8 mouse cellular contexts compared by ENCODE assay signal in the genomic region with DNA sequence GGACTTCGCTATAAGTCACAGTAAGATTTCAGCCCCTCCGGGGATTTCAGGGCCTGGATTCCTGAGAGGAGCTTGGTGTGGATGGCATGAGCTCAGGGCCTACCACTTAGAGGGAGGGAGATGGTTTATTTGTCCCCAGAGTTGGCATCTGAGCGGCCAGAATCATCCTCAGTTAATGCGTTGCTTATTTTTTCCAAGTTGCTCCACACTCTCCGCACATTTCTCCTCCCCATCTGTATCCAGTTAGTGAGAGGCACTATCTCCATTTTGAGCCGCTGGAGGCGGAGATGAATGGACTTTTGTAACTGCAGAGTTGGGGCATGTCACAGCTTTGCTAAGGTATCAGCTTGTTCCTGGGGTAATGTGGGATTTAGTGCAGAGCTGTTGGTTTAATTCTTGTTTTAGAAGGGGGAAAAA. TPM values are rescaled to one million over a fixed set of nuclear protein-coding genes. Genes with fewer than 3 reads are reported as not detected.
DNase-seq lines count a peak whose midpoint lies in the region; ATAC-seq and TF ChIP-seq lines count a peak whose summit lies in the region.

No protein-coding gene starts in this region.

- H3K9me3 ChIP-seq in megakaryocyte, embryonic 14.5 days = no peaks in the 10 kb centered on the region
- H3K9me3 ChIP-seq in limb, embryonic 11.5 days (ENCODE audit: control insufficient read depth, low read length) = no peaks in the 10 kb centered on the region
- no peaks in the 10 kb centered on the region for H3K9me3 ChIP-seq in stomach, embryonic 14.5 days (ENCODE audit: control insufficient read depth, low read depth, low read length)

- H3K36me3 ChIP-seq in megakaryocyte, embryonic 14.5 days (replicated peaks; ENCODE audit: low read length) = peaks cover 2% of the 10 kb centered on the region
- H3K36me3 ChIP-seq in limb, embryonic 11.5 days (ENCODE audit: control insufficient read depth, insufficient read depth, low read length) = no peaks in the 10 kb centered on the region
- H3K36me3 ChIP-seq in stomach, embryonic 14.5 days (ENCODE audit: control insufficient read depth, insufficient read depth, low read length) = peaks cover 3% of the 10 kb centered on the region; the same call in 1 of the 2 replicates

- H3K4me1 ChIP-seq in megakaryocyte, embryonic 14.5 days = peaks cover 85% of the 10 kb centered on the region
- H3K4me1 ChIP-seq in embryonic fibroblast, embryonic 13.5 days (ENCODE audit: control insufficient read depth, insufficient read depth, low read length) = peaks cover 28% of the 10 kb centered on the region
- H3K4me1 ChIP-seq in limb, embryonic 11.5 days (ENCODE audit: control insufficient read depth, insufficient read depth, low read length) = peaks cover 20% of the 10 kb centered on the region
- H3K4me1 ChIP-seq in stomach, embryonic 14.5 days (ENCODE audit: control insufficient read depth, insufficient read depth, low read length) = peaks cover 34% of the 10 kb centered on the region

- DNase-seq in limb, embryonic 11.5 days (ENCODE audit: low spot score) = peak; percentile 51
- DNase-seq in adrenal gland, postnatal 10 days = no peak
- no peak for DNase-seq in left cerebral cortex, adult 11 months (ENCODE audit: low spot score)
- no peak for DNase-seq in frontal cortex, postnatal 36 days (ENCODE audit: low spot score in 2 of 2)

- H3K9ac ChIP-seq in limb, embryonic 11.5 days (ENCODE audit: low read length) = peak overlapping the region; percentile 98
- H3K9ac ChIP-seq in stomach, embryonic 14.5 days (replicated peaks; ENCODE audit: low read depth, low read length) = peak overlapping the region; percentile 99

- 1% methylated on average over 7 of the region's 7 CpGs for WGBS in limb, embryonic 11.5 days
- 4% methylated on average over 7 of the region's 7 CpGs for WGBS in stomach, embryonic 14.5 days

- ATAC-seq in megakaryocyte, adult 5-6 weeks (ENCODE audit: poor library complexity, severe bottlenecking) = no peak
- no peak for ATAC-seq in limb, embryonic 11.5 days (ENCODE audit: insufficient number of reproducible peaks, low FRiP score, low TSS enrichment, low read depth)
- no peak for ATAC-seq in stomach, embryonic 14.5 days (ENCODE audit: insufficient number of reproducible peaks, insufficient read depth, low FRiP score, low read depth)

- peak overlapping the region; percentile 83 for H3K4me2 ChIP-seq in limb, embryonic 11.5 days (ENCODE audit: low read depth, severe bottlenecking)
- H3K4me2 ChIP-seq in stomach, embryonic 14.5 days (replicated peaks; ENCODE audit: low read depth, low read length) = peak overlapping the region; percentile 89

- H3K4me3 ChIP-seq in megakaryocyte, embryonic 14.5 days (replicated peaks) = peak overlapping the region; percentile 94
- H3K4me3 ChIP-seq in embryonic fibroblast, embryonic 13.5 days (ENCODE audit: insufficient read depth, low read length) = peak overlapping the region; percentile 96
- H3K4me3 ChIP-seq in limb, embryonic 11.5 days (ENCODE audit: low read depth, low read length) = peak overlapping the region; percentile 82
- H3K4me3 ChIP-seq in stomach, embryonic 14.5 days (ENCODE audit: low read depth, low read length) = peak overlapping the region; percentile 99

- no peak for TF ChIP-seq POLR2A in embryonic fibroblast, embryonic 13.5 days (IDR thresholded peaks at IDR 0.05; ENCODE audit: low read depth, low read length)

- TF ChIP-seq CTCF in embryonic fibroblast, embryonic 13.5 days (IDR thresholded peaks at IDR 0.05; ENCODE audit: borderline replicate concordance, insufficient read depth, low read length) = no peak

- peak overlapping the region; percentile 95 for H3K27ac ChIP-seq in embryonic fibroblast, embryonic 13.5 days (ENCODE audit: insufficient read depth, low read length)
- peak overlapping the region; percentile 89 for H3K27ac ChIP-seq in limb, embryonic 11.5 days (replicated peaks; ENCODE audit: low read depth, low read length)
- peak overlapping the region; percentile 97; the same call in 1 of the 2 replicates for H3K27ac ChIP-seq in stomach, embryonic 14.5 days (ENCODE audit: low read length)

- no peaks in the 10 kb centered on the region for H3K27me3 ChIP-seq in megakaryocyte, embryonic 14.5 days (replicated peaks)
- H3K27me3 ChIP-seq in limb, embryonic 11.5 days (ENCODE audit: control insufficient read depth, insufficient read depth, low read length) = no peaks in the 10 kb centered on the region
- H3K27me3 ChIP-seq in stomach, embryonic 14.5 days (ENCODE audit: control insufficient read depth, insufficient read depth, low read length) = no peaks in the 10 kb centered on the region

RNA-seq across cellular contexts. Expression of gene Qrfp, which starts 49.3 kb away (rescaled TPM):
- polyA plus RNA-seq in megakaryocyte, embryonic 14.5 days (2012; ENCODE audit: insufficient read depth, low replicate concordance) = 0.17 TPM in 1 of 2 replicates, not detected in the other
- total RNA-seq in megakaryocyte, adult 5-6 weeks (2015) = 0.57 and 0.65 TPM in 2 replicates
- total RNA-seq in megakaryocyte, adult 5-6 weeks (2017) = 0.04 and 0.29 TPM in 2 replicates
- not detected in 2 replicates for polyA plus RNA-seq in embryonic fibroblast, embryonic 13.5 days (2011; ENCODE audit: insufficient read length, low read depth, missing spikeins)
- 0.09 and 0.31 TPM in 2 replicates for polyA plus RNA-seq in limb, embryonic 11.5 days (2014; fragmentation: Nextera tagmentation; extraction: Ambion mirVana)
- polyA plus RNA-seq in stomach, embryonic 14.5 days (2014; fragmentation: Nextera tagmentation; extraction: Ambion mirVana) = 0.11 and 0.25 TPM in 2 replicates
- total RNA-seq in adrenal gland, postnatal 10 days (2021) = not detected
